Mouse (Mus musculus) hindbrain, embryonic 11.5 days (tissue): ENCODE results near the gene Vmn1r80. TPM values are rescaled to one million over a fixed set of nuclear protein-coding genes. Genes with fewer than 3 reads are reported as not detected.
"Not testable (repeated sequence)": the region's sequence is repeated elsewhere in the genome, so short reads cannot be mapped to it uniquely, and the experiment has no call there.

Experiments used
- ATAC-seq: fragments of 200-750 bp; cut with Nextera tagmentation; 2 replicates; pipeline ENCODE4 v1.8.0; 2017; ENCODE audit warnings: mild to moderate bottlenecking, moderate TSS enrichment, moderate library complexity; ENCODE audit not compliant: low FRiP score
- DNase-seq: peaks from one replicate; pipeline ENCODE4 v3.0.0-alpha.2; 2015; ENCODE audit warnings: low spot score
- H3K27ac ChIP-seq: fragments of 300-500 bp; sonication (generic); 2 replicates; pipeline ENCODE4 v1.5.1; 2014; ENCODE audit warnings: mild to moderate bottlenecking, low read depth, low read length
- H3K27me3 ChIP-seq: fragments of 300-500 bp; sonication (generic); 2 replicates; pipeline ENCODE4 v1.6.1; 2014; ENCODE audit warnings: mild to moderate bottlenecking, low read length, moderate library complexity, mixed read lengths; ENCODE audit not compliant: control insufficient read depth, insufficient read depth
- H3K36me3 ChIP-seq: fragments of 300-500 bp; sonication (generic); 2 replicates; pipeline ENCODE4 v1.6.1; 2014; ENCODE audit warnings: mild to moderate bottlenecking, low read length, moderate library complexity, mixed read lengths; ENCODE audit not compliant: control insufficient read depth, insufficient read depth
- H3K4me1 ChIP-seq: fragments of 300-500 bp; sonication (generic); replicated peaks from 2 replicates; pipeline ENCODE4 v1.6.1; 2014; ENCODE audit warnings: low read length, mixed read lengths; ENCODE audit not compliant: control insufficient read depth, insufficient read depth
- H3K4me2 ChIP-seq: fragments of 300-500 bp; sonication (generic); replicated peaks from 2 replicates; pipeline ENCODE4 v1.6.1; 2014; ENCODE audit warnings: mild to moderate bottlenecking, low read depth, low read length
- H3K4me3 ChIP-seq: fragments of 300-500 bp; sonication (generic); 2 replicates; pipeline ENCODE4 v1.5.1; 2014; ENCODE audit warnings: low read depth, low read length
- H3K9ac ChIP-seq: fragments of 300-500 bp; sonication (generic); 2 replicates; pipeline ENCODE4 v1.6.1; 2014; ENCODE audit warnings: low read depth, low read length
- H3K9me3 ChIP-seq: fragments of 300-500 bp; sonication (generic); 2 replicates; pipeline ENCODE4 v1.6.1; 2016; ENCODE audit warnings: low read length; ENCODE audit not compliant: control insufficient read depth
- WGBS: fragments of 180-500 bp; shearing (Covaris S2); extraction: QIAGEN DNeasy Blood & Tissue Kit; methylation state at CpG from one replicate; pipeline ENCODE4 v1.1.7; 2014; 5-methylcytosine and 5-hydroxymethylcytosine counted together
- polyA plus RNA-seq: library from polyadenylated mRNA; unstranded; fragments of >200 nt; fragmentation: Nextera tagmentation; extraction: Ambion mirVana; gene quantifications from 2 replicates; pipeline ENCODE4 v1.2.1, GENCODE M21; 2014

Gene Vmn1r80
- polyA plus RNA-seq: not detected in 2 replicates

GRCm38 (mm10) chr7:12188986-12189385 is at the start of gene Vmn1r80:
Vmn1r80 (plus strand) TSS chr7:12189286.
- no peaks in the 10 kb centered on the region for H3K9me3 ChIP-seq
- WGBS: 90% methylated on average over 1 of the region's 1 CpGs
- no peak within 1 kb of the TSS for H3K4me3 ChIP-seq
- H3K4me1 ChIP-seq: no peaks in the 10 kb centered on the region
- no peak within 1 kb of the TSS for H3K9ac ChIP-seq
- no peaks in the 10 kb centered on the region for H3K36me3 ChIP-seq
- no peak within 1 kb of the TSS for H3K4me2 ChIP-seq
- DNase-seq (no peak), ATAC-seq (no peak)
- no peak within 1 kb of the TSS for H3K27ac ChIP-seq
- H3K27me3 ChIP-seq: no peaks in the 10 kb centered on the region

DNA sequence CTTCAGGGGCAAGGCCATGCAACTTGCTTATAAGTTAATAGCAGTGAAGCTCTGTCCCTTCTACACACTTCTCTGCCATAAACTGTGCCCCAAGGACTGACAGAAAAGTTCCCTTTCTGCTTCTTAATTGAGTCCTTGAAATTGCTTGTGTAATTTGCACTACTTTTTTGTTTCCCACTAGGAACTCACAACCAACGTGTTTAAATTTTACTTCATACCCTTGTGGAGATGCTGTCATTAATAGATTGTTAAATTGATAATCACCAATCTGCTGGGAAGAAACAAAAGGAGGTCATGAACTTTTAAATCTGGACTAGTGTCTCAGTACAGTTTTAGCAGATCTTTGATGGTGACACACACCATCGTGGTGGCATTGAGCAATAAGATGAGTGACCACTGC is 39.1 kb upstream of the Vmn1r80 start, which contains the start of gene Vmn1r78:
TSS of gene Vmn1r78 (plus strand) at position 301 of the 400 bp plus-strand sequence.
- Histone ChIP-seq H3K4me3 (no peak within 1 kb of the TSS), H3K4me2 (no peak within 1 kb of the TSS), H3K9me3 (no peaks in the 10 kb centered on the region), H3K4me1 (no peaks in the 10 kb centered on the region), H3K27ac (no peak within 1 kb of the TSS), H3K27me3 (no peaks in the 10 kb centered on the region), H3K9ac (no peak within 1 kb of the TSS), H3K36me3 (no peaks in the 10 kb centered on the region)
- no peak for ATAC-seq
- 67% methylated on average over 2 of the region's 2 CpGs for WGBS
- DNase-seq: no peak

DNA sequence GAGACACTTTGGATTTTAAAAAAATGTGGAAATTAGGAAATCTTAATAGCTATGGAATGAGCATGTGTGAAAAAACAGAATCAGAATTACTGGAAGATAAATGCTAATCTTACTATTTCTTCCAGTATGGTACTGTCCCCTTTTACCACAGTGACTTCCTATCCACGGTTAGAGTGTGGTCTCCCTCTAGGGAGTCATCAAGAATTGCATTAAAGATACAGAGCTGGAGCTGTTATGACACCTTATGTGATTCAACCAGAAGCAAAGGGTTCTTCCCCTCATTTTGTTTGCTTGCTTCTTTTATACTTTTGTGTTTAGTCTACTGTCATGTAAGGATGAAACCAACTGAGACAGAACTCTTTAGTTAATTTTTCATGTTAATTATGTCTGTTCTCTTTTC is 32.6 kb upstream of the Vmn1r80 start:
- not testable (repeated sequence) for H3K9me3 ChIP-seq, ATAC-seq, H3K27ac ChIP-seq, H3K27me3 ChIP-seq, H3K9ac ChIP-seq, DNase-seq, H3K4me1 ChIP-seq, H3K4me3 ChIP-seq, H3K36me3 ChIP-seq, H3K4me2 ChIP-seq
- 38% methylated on average over 1 of the region's 1 CpGs for WGBS

- not testable (repeated sequence) for H3K9ac ChIP-seq, H3K4me3 ChIP-seq, H3K27me3 ChIP-seq, H3K4me2 ChIP-seq, H3K27ac ChIP-seq, H3K36me3 ChIP-seq, ATAC-seq, H3K4me1 ChIP-seq, H3K9me3 ChIP-seq, DNase-seq
Observed at GRCm38 (mm10) chr7:12170979-12171378, 18.1 kb upstream of the Vmn1r80 start, which contains the start of gene Vmn1r79. Vmn1r79 (plus strand) TSS chr7:12171279.

GRCm38 (mm10) chr7:12172926-12173325 is 16.2 kb upstream of the Vmn1r80 start:
- H3K36me3 ChIP-seq, ATAC-seq, H3K9me3 ChIP-seq, DNase-seq, H3K4me3 ChIP-seq, H3K27ac ChIP-seq, H3K4me2 ChIP-seq, H3K27me3 ChIP-seq, H3K4me1 ChIP-seq, H3K9ac ChIP-seq: not testable (repeated sequence)
- 62% methylated on average over 2 of the region's 2 CpGs for WGBS

- no peak for ATAC-seq
- 60% methylated on average over 2 of the region's 2 CpGs for WGBS
Observed at GRCm38 (mm10) chr7:12204141-12204540, 15.1 kb downstream of the Vmn1r80 start.

More at GRCm38 (mm10) chr7:12204141-12204540, 15.1 kb downstream of the Vmn1r80 start:
- H3K36me3 ChIP-seq: no peaks in the 10 kb centered on the region
- no peaks in the 10 kb centered on the region for H3K27me3 ChIP-seq
- H3K4me1 ChIP-seq: no peaks in the 10 kb centered on the region
- H3K9ac ChIP-seq: no peak overlapping the region
- H3K4me3 ChIP-seq: no peak overlapping the region
- H3K27ac ChIP-seq: no peak overlapping the region
- no peak for DNase-seq
- H3K4me2 ChIP-seq: no peak overlapping the region
- no peaks in the 10 kb centered on the region for H3K9me3 ChIP-seq

Other genes with a start within 250 kb of the Vmn1r80 start
- gene Vmn1r77, start 152.5 kb upstream of the Vmn1r80 start, polyA plus RNA-seq: not detected in 2 replicates
- gene Vmn1r78, start 39.0 kb upstream of the Vmn1r80 start, polyA plus RNA-seq: not detected in 2 replicates
- gene Vmn1r79, start 18.0 kb upstream of the Vmn1r80 start, polyA plus RNA-seq: not detected in 2 replicates
- gene Vmn1r81, start 79.0 kb downstream of the Vmn1r80 start, polyA plus RNA-seq: not detected in 2 replicates
- not detected in 2 replicates for gene Vmn1r82, start 111.1 kb downstream of the Vmn1r80 start, polyA plus RNA-seq
- not detected in 2 replicates for gene Vmn1r83, start 140.2 kb downstream of the Vmn1r80 start, polyA plus RNA-seq
- gene Vmn1r84, start 180.0 kb downstream of the Vmn1r80 start, polyA plus RNA-seq: not detected in 2 replicates
- gene Zfp551, start 233.5 kb downstream of the Vmn1r80 start, polyA plus RNA-seq: 4.7 and 4.8 TPM in 2 replicates